Mouse (Mus musculus) neural tube, embryonic 14.5 days (tissue): Measurements from ENCODE around the gene Igf2bp2. TPM values are rescaled to one million over a fixed set of nuclear protein-coding genes. Genes with fewer than 3 reads are reported as not detected.

Experiments
- ATAC-seq: fragments of 200-750 bp; cut with Nextera tagmentation; 2 replicates; pipeline ENCODE4 v1.8.0; 2017; ENCODE audit warnings: low read depth, mild to moderate bottlenecking, moderate TSS enrichment, moderate library complexity
- H3K27ac ChIP-seq: fragments of 300-500 bp; sonication (generic); 2 replicates; pipeline ENCODE4 v1.5.1; 2014; ENCODE audit warnings: low read depth, mild to moderate bottlenecking, control low read depth, low read length, moderate library complexity, mixed read lengths
- H3K27me3 ChIP-seq: fragments of 300-500 bp; sonication (generic); 2 replicates; pipeline ENCODE4 v1.6.1; 2014; ENCODE audit warnings: low read length; ENCODE audit not compliant: control insufficient read depth, insufficient read depth
- H3K36me3 ChIP-seq: fragments of 300-500 bp; sonication (generic); 2 replicates; pipeline ENCODE4 v1.6.1; 2014; ENCODE audit warnings: low read length, mixed read lengths; ENCODE audit not compliant: control insufficient read depth, insufficient read depth
- H3K4me1 ChIP-seq: fragments of 300-500 bp; sonication (generic); 2 replicates; pipeline ENCODE4 v1.6.1; 2014; ENCODE audit warnings: low read length; ENCODE audit not compliant: control insufficient read depth, insufficient read depth
- H3K4me2 ChIP-seq: fragments of 300-500 bp; sonication (generic); 2 replicates; pipeline ENCODE4 v1.6.1; 2014; ENCODE audit warnings: mild to moderate bottlenecking, low read depth, low read length, control low read depth
- H3K4me3 ChIP-seq: fragments of 300-500 bp; sonication (generic); 2 replicates; pipeline ENCODE4 v1.5.1; 2014; ENCODE audit warnings: low read depth, low read length, control low read depth, mixed read lengths
- H3K9ac ChIP-seq: fragments of 300-500 bp; sonication (generic); replicated peaks from 2 replicates; pipeline ENCODE4 v1.6.1; 2014; ENCODE audit warnings: low read depth, mild to moderate bottlenecking, control low read depth, low read length, mixed read lengths
- H3K9me3 ChIP-seq: fragments of 300-500 bp; sonication (generic); 2 replicates; pipeline ENCODE4 v1.6.1; 2016; ENCODE audit warnings: low read length; ENCODE audit not compliant: control insufficient read depth
- WGBS: fragments of 180-500 bp; shearing (Covaris S2); extraction: QIAGEN DNeasy Blood & Tissue Kit; methylation state at CpG from one replicate; pipeline ENCODE4 v1.1.7; 2014; 5-methylcytosine and 5-hydroxymethylcytosine counted together
- polyA plus RNA-seq: library from polyadenylated mRNA; unstranded; fragments of >200 nt; fragmentation: Nextera tagmentation; extraction: Ambion mirVana; gene quantifications from 2 replicates; pipeline ENCODE4 v1.2.1, GENCODE M21; 2014

The Igf2bp2 gene
- polyA plus RNA-seq, 1 experiment from 2014 or later = 16.6 TPM

GRCm38 (mm10) chr16:22119524-22119923 is 43.6 kb downstream of the Igf2bp2 start:
- no peak overlapping the region for H3K27ac ChIP-seq
- WGBS = 96% methylated on average over 15 of the region's 15 CpGs

GRCm38 (mm10) chr16:22118716-22119501 is 44.2 kb downstream of the Igf2bp2 start:
- H3K4me1 ChIP-seq = no peaks in the 10 kb centered on the region
- WGBS = 86% methylated on average over 14 of the region's 14 CpGs
- ATAC-seq = no peak
- H3K36me3 ChIP-seq = 0 out of 2 replicates have a peak, but pooled peaks cover 3% of the 10 kb centered on the region
- H3K27ac ChIP-seq = no peak overlapping the region
- H3K4me2 ChIP-seq = no peak overlapping the region
- H3K27me3 ChIP-seq = no peaks in the 10 kb centered on the region
- H3K4me3 ChIP-seq = no peak overlapping the region
- no peak overlapping the region for H3K9ac ChIP-seq
- no peaks in the 10 kb centered on the region for H3K9me3 ChIP-seq

More at GRCm38 (mm10) chr16:22119524-22119923, 43.6 kb downstream of the Igf2bp2 start:
- Histone ChIP-seq H3K4me2 (no peak overlapping the region), H3K36me3 (0 out of 2 replicates have a peak, but pooled peaks cover 3% of the 10 kb centered on the region), H3K9me3 (no peaks in the 10 kb centered on the region), H3K27me3 (no peaks in the 10 kb centered on the region), H3K9ac (no peak overlapping the region), H3K4me3 (no peak overlapping the region), H3K4me1 (no peaks in the 10 kb centered on the region)
- no peak for ATAC-seq

- H3K27me3 ChIP-seq = no peaks in the 10 kb centered on the region
- no peak for ATAC-seq
- H3K27ac ChIP-seq = no peak overlapping the region
- no peak overlapping the region for H3K4me2 ChIP-seq
- H3K4me3 ChIP-seq = no peak overlapping the region
- 86% methylated on average over 4 of the region's 4 CpGs for WGBS
- no peaks in the 10 kb centered on the region for H3K9me3 ChIP-seq
- H3K9ac ChIP-seq = no peak overlapping the region
- H3K4me1 ChIP-seq = no peaks in the 10 kb centered on the region
- 0 out of 2 replicates have a peak, but pooled peaks cover 3% of the 10 kb centered on the region for H3K36me3 ChIP-seq
Observed at GRCm38 (mm10) chr16:22118151-22118550, 44.9 kb downstream of the Igf2bp2 start.

- no peak for ATAC-seq
- 97% methylated on average over 4 of the region's 4 CpGs for WGBS
Observed at GRCm38 (mm10) chr16:22116748-22117147, 46.4 kb downstream of the Igf2bp2 start.

GRCm38 (mm10) chr16:22116058-22116457 is 47.0 kb downstream of the Igf2bp2 start:
- Histone ChIP-seq H3K9me3 (no peaks in the 10 kb centered on the region), H3K4me1 (no peaks in the 10 kb centered on the region), H3K4me2 (no peak overlapping the region), H3K27ac (no peak overlapping the region), H3K4me3 (no peak overlapping the region), H3K36me3 (0 out of 2 replicates have a peak, but pooled peaks cover 3% of the 10 kb centered on the region), H3K9ac (no peak overlapping the region), H3K27me3 (no peaks in the 10 kb centered on the region)
- ATAC-seq = no peak
- 78% methylated on average over 6 of the region's 6 CpGs for WGBS

More at GRCm38 (mm10) chr16:22116748-22117147, 46.4 kb downstream of the Igf2bp2 start:
- no peak overlapping the region for H3K4me2 ChIP-seq
- H3K4me1 ChIP-seq = no peaks in the 10 kb centered on the region
- H3K4me3 ChIP-seq = no peak overlapping the region
- H3K27ac ChIP-seq = no peak overlapping the region
- no peaks in the 10 kb centered on the region for H3K9me3 ChIP-seq
- no peaks in the 10 kb centered on the region for H3K27me3 ChIP-seq
- 0 out of 2 replicates have a peak, but pooled peaks cover 3% of the 10 kb centered on the region for H3K36me3 ChIP-seq
- no peak overlapping the region for H3K9ac ChIP-seq

GRCm38 (mm10) chr16:22110036-22110435 is 53.1 kb downstream of the Igf2bp2 start:
- no peak overlapping the region for H3K4me3 ChIP-seq
- H3K27ac ChIP-seq = no peak overlapping the region
- no peaks in the 10 kb centered on the region for H3K9me3 ChIP-seq

GRCm38 (mm10) chr16:22109159-22109558 is 53.9 kb downstream of the Igf2bp2 start:
- Histone ChIP-seq H3K4me3 (no peak overlapping the region), H3K9ac (no peak overlapping the region), H3K36me3 (no peaks in the 10 kb centered on the region), H3K4me1 (peaks cover 2% of the 10 kb centered on the region; the same call in 1 of the 2 replicates), H3K4me2 (no peak overlapping the region), H3K27ac (no peak overlapping the region), H3K27me3 (no peaks in the 10 kb centered on the region), H3K9me3 (no peaks in the 10 kb centered on the region)
- WGBS = 80% methylated on average over 4 of the region's 4 CpGs
- no peak for ATAC-seq

More at GRCm38 (mm10) chr16:22110036-22110435, 53.1 kb downstream of the Igf2bp2 start:
- Histone ChIP-seq H3K4me2 (no peak overlapping the region), H3K9ac (no peak overlapping the region), H3K27me3 (no peaks in the 10 kb centered on the region), H3K36me3 (no peaks in the 10 kb centered on the region), H3K4me1 (peaks cover 2% of the 10 kb centered on the region; the same call in 1 of the 2 replicates)
- WGBS = 71% methylated on average over 1 of the region's 1 CpGs
- ATAC-seq = no peak

GRCm38 (mm10) chr16:22107897-22108516 is 55.1 kb downstream of the Igf2bp2 start:
- H3K27me3 ChIP-seq = no peaks in the 10 kb centered on the region
- H3K9me3 ChIP-seq = no peaks in the 10 kb centered on the region
- H3K4me3 ChIP-seq = no peak overlapping the region
- no peak overlapping the region for H3K27ac ChIP-seq
- H3K4me2 ChIP-seq = no peak overlapping the region
- H3K36me3 ChIP-seq = no peaks in the 10 kb centered on the region
- no peak overlapping the region for H3K9ac ChIP-seq
- ATAC-seq = no peak
- H3K4me1 ChIP-seq = peaks cover 2% of the 10 kb centered on the region; the same call in 1 of the 2 replicates
- 68% methylated on average over 7 of the region's 7 CpGs for WGBS
